Mouse (Mus musculus): ENCODE results near the gene Akap7. TPM values are rescaled to one million over a fixed set of nuclear protein-coding genes. Genes with fewer than 3 reads are reported as not detected.

Gene Akap7
- total RNA-seq, 2 experiments from 2014 or later, result 45.7 to 50.9 TPM

DNA sequence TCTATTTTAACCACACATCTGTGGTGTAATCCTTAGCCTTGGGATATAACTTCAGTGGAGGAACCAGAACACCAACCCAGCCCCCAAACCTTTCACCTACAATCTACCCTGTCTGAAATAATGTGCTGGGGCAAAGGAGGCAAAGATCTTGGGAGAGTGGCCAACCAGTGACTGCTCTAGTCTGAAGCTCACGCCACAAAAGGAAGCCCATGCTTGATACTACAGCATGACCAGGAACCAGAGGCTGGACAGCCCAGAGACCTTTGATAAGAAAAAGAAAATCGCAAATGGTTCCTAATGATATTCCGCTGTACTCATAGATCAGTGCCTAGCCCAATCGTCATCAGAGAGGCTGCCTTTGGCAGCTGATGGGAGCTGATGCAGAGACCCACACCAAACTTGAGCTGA, 9.4 kb downstream of the Akap7 start:
- no peak for DNase-seq (ENCODE audit: low spot score in 2 of 2)

DNA sequence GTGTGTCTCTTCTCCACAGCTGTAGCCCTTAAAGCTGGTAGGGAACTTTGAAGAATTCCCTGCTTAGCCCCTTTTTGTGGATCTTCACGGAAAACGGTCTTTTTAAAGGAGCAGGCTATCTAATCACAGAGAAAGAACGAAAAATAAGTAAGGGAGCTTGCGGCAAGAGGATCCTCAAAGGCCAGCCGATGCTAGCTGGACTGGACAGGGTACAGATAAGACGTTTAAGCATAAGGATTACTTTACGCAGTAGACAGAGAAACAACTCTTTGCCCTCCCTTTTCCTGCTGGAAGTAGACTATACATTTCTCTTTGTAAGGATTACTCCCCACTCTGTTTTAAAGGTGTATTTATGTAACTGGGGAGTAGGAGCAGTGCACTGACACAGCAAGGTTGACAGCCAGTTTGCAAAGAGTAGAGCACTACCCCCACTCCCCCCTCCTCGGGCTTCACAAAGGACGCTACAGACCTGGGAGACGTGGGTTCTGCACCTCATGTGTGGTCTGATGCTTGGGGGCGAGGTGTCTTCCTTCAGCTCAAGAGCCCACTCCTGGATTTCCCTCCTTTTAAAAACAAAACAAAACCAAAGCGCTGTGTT, 9.9 kb downstream of the Akap7 start:
- DNase-seq (ENCODE audit: low spot score in 2 of 2), result no peak

GRCm38 (mm10) chr10:25296657-25297369, 10.9 kb downstream of the Akap7 start:
- peak; percentile 93 to 95 for DNase-seq (ENCODE audit: low spot score in 2 of 2)

GRCm38 (mm10) chr10:25296286-25296656, 11.4 kb downstream of the Akap7 start:
- DNase-seq (ENCODE audit: low spot score in 2 of 2), result no peak

- DNase-seq (ENCODE audit: low spot score in 2 of 2), result no peak
Observed at GRCm38 (mm10) chr10:25295836-25296235, 11.8 kb downstream of the Akap7 start.

DNA sequence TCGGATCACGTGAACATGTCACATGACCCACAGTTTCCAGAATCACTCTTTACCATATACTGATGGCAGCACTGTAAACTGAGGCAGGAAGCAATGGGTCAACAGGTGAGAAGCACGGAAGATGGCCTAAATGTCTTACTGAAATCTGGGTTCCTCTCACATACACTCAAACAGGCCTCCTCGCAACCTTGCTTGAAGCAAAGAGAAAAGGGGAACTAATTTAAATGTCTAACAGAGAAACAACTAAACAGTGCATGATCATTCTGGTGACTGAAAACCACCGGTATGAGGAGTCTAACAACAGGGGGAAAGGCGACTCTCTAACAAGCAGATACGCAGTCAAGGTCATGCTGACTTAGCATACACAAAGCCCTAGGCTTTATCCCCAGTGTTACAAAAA, 12.7 kb downstream of the Akap7 start:
- no peak for DNase-seq (ENCODE audit: low spot score in 2 of 2)

GRCm38 (mm10) chr10:25293796-25294195, 13.9 kb downstream of the Akap7 start:
- DNase-seq (ENCODE audit: low spot score in 2 of 2), result no peak

DNA sequence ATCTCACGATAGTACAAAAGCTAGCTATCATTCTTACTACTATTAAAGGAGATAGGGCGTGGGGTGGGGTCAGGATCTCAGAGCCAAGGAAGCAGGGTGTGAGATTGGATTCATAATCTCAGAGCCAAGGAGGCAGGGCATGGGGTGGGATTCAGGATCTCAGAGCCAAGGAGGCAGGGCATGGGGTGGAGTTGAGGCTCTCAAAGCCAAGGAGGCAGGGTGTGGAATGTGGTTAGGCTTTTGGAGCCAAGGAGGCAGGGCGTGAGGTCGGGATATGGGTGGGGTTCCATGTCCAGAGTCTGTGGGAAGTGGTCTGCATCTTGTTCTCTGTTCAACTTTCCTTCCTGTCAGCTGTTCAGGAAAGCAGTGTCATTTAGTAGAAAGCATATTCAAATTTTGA, 16.6 kb downstream of the Akap7 start:
- no peak for DNase-seq (ENCODE audit: low spot score in 2 of 2)

- no peak for DNase-seq (ENCODE audit: low spot score in 2 of 2)
Observed at GRCm38 (mm10) chr10:25285100-25285811, 22.4 kb downstream of the Akap7 start.

DNA sequence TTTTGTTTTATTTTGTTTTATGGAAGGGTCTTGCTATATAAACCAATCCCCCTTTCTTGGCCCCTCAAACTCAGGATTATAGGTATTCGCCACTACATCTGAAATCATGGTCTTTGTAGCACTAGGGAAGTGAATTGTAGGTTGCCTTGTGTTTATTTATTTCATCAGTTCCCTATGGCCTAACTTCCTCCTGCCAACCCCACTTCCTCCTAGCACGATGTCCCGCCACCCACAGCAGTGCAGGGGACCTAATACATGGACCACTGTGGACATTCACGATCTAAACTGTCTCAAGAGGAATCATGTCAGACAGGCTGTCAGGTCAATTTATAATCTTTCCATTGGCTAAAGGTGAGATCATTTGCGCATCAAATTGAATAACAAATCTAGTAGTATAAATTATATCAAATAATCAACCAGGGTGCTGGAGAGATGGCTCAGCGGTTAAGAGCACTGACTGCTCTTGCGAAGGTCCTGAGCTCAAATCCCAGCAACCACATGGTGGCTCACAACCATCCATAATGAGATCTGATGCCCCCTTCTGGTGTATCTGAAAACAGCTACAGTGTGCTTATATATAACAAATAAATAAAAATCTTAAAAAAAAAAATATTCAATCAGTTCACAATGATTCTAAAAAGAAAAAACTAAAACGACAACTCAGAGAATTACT, 23.1 kb downstream of the Akap7 start:
- DNase-seq (ENCODE audit: low spot score in 2 of 2), result no peak

GRCm38 (mm10) chr10:25283397-25283796, 24.3 kb downstream of the Akap7 start:
- no peak for DNase-seq (ENCODE audit: low spot score in 2 of 2)

DNA sequence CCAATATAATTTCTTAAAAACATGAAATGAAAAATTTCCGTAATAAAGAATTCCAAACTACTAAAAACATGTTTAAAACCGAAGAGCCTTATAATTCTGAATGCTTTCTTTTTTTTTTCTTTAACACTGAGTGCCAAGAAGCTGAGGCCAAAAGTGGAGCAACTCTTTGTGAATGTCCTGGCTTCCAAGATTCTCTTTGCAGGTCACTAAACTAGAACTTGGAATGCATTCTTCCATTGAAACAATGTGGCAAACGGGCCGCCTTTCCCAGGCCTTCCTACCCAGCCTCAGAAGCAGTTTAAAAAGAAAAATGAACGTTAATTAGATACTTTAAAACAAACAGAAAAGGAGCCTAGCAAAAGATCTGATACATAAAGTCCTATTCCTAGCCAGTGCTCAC, 27.5 kb downstream of the Akap7 start:
- DNase-seq (ENCODE audit: low spot score in 2 of 2), result no peak

DNA sequence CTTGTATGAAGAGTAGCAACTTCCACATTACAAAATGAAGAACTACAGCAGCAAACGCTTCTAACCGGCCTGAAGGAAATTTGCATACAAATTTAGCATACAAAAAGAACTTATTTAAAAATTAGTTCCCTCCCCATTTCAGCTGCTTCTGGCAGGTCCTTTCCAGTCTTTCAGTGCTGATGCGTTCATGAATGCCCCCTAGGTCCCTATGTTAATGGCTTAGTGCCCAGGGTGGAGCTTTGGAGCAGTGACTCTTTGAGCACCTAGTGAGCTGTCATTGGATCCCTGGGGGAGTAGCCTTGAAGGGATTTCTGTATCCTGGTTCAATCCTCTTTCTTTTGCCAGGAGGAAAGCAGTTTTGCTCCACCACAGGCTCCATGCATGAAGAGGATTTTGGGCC, 28.3 kb downstream of the Akap7 start:
- DNase-seq (ENCODE audit: low spot score in 2 of 2), result no peak

DNA sequence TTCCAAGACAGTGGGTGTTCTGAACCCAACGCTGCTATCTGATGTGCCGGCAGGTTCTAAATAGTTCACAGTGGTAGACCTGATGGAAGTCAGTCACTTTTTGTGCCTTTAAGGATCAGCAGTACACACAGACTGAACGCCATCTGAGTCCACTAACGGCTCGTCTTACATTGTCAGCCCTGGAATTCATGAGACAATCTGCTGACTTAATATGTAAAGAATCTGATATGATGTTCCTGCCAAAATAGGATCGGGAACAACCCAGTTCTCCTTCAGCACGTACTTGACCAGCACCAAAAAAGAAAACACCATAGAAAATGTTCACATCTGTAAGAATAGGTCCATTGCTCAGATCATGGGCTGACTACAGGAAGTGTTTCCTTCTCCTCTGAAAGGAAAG, 32.2 kb downstream of the Akap7 start:
- DNase-seq (ENCODE audit: low spot score in 2 of 2), result no peak

DNA sequence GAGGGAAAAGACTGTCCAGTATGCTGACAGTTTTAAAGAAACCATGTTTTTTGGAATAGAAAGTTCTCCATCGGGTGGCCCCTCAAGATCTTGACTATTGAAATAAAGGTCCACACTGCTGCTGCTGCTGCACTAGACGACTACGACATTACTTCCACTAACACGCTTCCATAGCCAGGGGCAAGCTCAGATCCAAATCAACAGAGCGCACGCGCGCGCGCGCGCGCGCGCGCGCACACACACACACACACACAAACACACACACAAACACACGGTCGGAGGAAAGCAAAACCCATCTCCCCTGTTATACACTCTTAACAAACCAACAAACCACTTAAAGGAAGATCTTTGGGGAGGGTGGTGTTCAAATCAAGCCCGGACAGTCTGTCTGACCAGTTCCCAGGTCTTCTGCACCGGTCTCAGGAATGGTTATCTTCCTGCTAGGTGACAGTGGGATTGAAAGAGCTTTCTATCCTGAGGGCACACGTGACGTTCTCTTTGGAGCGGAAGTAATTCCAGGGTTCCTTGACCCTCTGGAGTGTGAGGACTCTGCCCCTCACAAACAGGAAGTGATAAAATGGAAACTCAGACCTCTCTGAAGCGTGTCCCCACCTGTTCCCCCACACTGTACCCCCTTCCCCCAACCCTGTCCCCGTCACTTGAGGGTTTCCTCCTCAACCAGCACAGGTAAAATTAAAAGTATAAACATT, 32.9 kb downstream of the Akap7 start:
- DNase-seq (ENCODE audit: low spot score in 2 of 2), result no peak

DNA sequence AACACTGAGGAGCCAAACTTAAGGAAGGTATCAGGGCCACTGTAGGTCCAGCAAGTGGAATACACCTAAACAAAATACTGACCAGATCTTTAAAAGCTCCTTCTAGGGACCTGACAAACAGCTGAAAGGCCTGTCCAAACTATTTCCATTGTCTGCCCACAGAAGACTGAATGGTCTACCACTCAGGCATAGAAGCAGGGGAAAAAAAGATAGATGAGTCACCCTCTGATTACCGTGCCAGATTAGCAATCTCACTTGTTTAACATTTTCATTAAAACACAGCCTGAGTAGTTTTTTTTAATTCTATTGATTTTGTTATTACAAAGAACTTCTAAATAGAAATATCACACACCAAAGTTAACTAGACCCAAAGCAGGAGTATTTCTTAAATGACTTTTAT, 33.9 kb downstream of the Akap7 start:
- DNase-seq (ENCODE audit: low spot score in 2 of 2), result no peak

- DNase-seq (ENCODE audit: low spot score in 2 of 2), result no peak
Observed at GRCm38 (mm10) chr10:25271756-25272155, 35.9 kb downstream of the Akap7 start.

GRCm38 (mm10) chr10:25271207-25271606, 36.5 kb downstream of the Akap7 start:
- DNase-seq (ENCODE audit: low spot score in 2 of 2), result no peak

DNA sequence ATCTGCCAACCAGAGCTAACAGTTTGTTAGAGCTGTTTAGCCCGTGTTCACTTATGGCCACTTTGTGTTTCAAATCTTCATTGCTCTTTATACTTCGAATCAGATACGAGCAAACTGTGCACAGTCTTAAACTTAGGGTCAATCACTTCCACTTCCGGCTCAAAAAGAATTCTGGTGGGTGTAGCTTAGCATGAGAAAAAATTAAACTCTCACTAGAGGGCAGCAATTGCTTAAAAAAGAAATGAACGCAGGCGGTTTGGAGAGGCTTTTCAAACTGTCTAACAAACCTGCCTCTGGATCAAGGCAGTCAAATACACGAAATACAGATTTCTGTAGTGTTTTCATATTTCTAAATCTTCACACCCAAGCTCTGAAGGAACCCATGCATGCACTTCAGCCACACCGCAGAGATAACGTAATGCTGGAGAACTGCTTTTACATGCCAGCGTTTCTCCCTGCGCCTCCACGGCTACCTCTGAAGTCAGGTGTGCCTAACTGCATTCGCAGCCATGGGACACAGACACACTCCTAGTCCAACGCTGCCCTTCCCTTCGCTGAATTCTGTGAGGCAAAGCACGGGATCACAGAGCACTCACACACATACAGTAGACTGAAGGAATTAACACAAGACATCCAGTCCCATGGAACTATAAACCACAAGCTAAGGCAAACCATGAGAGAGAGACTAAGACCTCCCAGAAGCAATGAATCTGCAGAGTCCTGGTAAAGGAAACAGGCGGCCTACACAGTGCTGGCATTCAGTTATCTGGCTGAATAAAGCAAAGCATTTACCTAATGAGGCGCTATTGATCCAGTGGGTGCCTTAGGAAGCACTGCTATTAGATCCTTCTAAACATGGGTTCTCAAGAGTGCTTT, 39.0 kb downstream of the Akap7 start:
- no peak for DNase-seq (ENCODE audit: low spot score in 2 of 2)

- no peak for DNase-seq (ENCODE audit: low spot score in 2 of 2)
Observed at GRCm38 (mm10) chr10:25261176-25261575, 46.5 kb downstream of the Akap7 start.
